Mouse (Mus musculus) olfactory bulb, adult 2 months (tissue): ENCODE results near the gene Tex44. TPM values are rescaled to one million over a fixed set of nuclear protein-coding genes. Genes with fewer than 3 reads are reported as not detected.

Experiments used
- H3K27ac ChIP-seq: fragments of 200-500 bp; 2 replicates; pipeline ENCODE4 v1.5.1; 2012; ENCODE audit warnings: low read depth, low read length; ENCODE audit not compliant: insufficient read depth
- H3K4me1 ChIP-seq: fragments of 200-500 bp; 2 replicates; pipeline ENCODE4 v1.6.1; 2012; ENCODE audit warnings: low read length; ENCODE audit not compliant: control insufficient read depth, insufficient read depth
- H3K4me3 ChIP-seq: fragments of 200-500 bp; 2 replicates; pipeline ENCODE4 v1.5.1; 2012; ENCODE audit warnings: mild to moderate bottlenecking, low read depth, low read length, moderate library complexity; ENCODE audit not compliant: insufficient read depth
- CTCF ChIP-seq: fragments of 200-500 bp; IDR thresholded peaks from 2 replicates; pipeline ENCODE4 v1.5.1; 2012; ENCODE audit warnings: low read depth, mild to moderate bottlenecking, low read length, moderate library complexity; ENCODE audit not compliant: insufficient read depth
- POLR2A ChIP-seq: fragments of 200-500 bp; IDR thresholded peaks from 2 replicates; pipeline ENCODE4 v1.6.1; 2012; ENCODE audit warnings: mild to moderate bottlenecking, low read depth, low read length, moderate library complexity; ENCODE audit not compliant: insufficient read depth
- WGBS: fragments of 180-500 bp; shearing (Covaris S2); methylation state at CpG from one replicate; pipeline ENCODE4 v1.1.7; 2018; 5-methylcytosine and 5-hydroxymethylcytosine counted together
- polyA plus RNA-seq: library from polyadenylated mRNA; stranded (reverse); fragments of >200 nt; gene quantifications from 2 replicates; pipeline ENCODE4 v1.2.4, GENCODE M21; 2012; ENCODE audit warnings: low replicate concordance; ENCODE audit not compliant: missing spikeins, insufficient read depth, insufficient read length

Tex44 gene
- polyA plus RNA-seq, 1 experiment = not detected

DNA sequence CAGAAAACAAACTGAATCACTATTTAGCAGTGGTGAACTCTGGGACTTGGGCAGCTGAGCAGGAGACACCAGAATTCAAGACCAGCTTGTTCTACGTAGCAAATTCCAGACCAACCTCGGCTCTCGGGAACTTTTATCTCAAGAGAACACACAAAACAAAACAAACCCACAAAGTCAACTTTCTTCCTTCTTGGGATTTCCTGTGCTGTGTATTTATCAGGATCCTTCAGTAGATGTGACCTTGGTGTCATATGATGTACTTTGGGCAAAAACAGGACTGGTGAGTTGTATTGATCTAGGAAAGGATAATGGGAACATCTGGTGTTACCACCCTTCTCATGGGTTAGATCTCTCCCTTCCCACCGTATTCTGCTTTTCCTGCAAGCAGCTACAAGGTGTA lies 6.6 kb downstream of the Tex44 start:
- H3K27ac ChIP-seq = no peak overlapping the region
- no peak for TF ChIP-seq CTCF
- TF ChIP-seq POLR2A = no peak
- 82% methylated on average over 4 of the region's 4 CpGs for WGBS
- H3K4me1 ChIP-seq = peaks cover 17% of the 10 kb centered on the region
- H3K4me3 ChIP-seq = no peak overlapping the region

DNA sequence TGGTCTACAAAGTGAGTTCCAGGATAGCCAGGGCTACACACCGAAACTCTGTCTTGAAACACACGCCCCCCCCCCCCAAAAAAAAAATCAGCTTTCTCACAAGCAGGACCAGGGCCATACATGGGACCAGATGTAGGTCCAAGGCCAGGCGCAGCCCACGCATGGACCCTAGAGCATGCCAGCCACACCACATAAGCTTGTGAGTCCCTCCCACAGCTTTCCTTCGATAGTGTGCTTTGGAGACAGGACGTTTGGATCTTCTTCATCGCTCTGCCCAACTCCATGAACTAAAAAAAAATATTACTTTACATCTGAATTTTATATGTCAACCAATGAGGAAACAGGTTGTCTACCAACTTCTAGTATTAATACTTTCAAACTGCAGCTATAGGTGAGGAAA lies 7.2 kb downstream of the Tex44 start:
- no peak for TF ChIP-seq POLR2A
- TF ChIP-seq CTCF = no peak
- no peak overlapping the region for H3K4me3 ChIP-seq
- 84% methylated on average over 7 of the region's 7 CpGs for WGBS
- peaks cover 17% of the 10 kb centered on the region for H3K4me1 ChIP-seq
- H3K27ac ChIP-seq = no peak overlapping the region; the same call in 1 of the 2 replicates

DNA sequence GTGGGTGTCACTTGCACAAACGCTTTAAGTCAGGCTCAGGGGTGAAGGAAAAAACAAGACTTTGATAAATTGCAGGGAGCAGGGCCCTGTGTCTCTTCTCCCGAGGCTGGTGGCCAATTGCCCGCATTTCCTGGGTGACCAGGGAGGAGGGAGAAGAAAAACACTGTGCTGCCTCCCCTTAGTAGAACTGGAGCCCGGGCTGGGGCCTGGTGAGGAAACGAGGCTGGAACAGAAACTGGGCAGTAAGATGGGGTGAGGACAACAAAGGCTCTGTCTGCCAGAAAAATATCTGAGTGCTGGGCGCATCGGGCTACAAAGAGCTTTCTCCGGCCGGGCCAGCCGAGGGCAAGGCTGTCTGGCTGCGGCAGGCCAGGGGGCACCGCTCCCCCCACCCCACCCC lies 7.9 kb downstream of the Tex44 start:
- under 1% methylated on average over 12 of the region's 12 CpGs for WGBS
- Histone ChIP-seq H3K27ac (peak overlapping the region; percentile 90), H3K4me1 (peaks cover 20% of the 10 kb centered on the region), H3K4me3 (peak overlapping the region; percentile 25)
- no peak for TF ChIP-seq CTCF
- no peak for TF ChIP-seq POLR2A

DNA sequence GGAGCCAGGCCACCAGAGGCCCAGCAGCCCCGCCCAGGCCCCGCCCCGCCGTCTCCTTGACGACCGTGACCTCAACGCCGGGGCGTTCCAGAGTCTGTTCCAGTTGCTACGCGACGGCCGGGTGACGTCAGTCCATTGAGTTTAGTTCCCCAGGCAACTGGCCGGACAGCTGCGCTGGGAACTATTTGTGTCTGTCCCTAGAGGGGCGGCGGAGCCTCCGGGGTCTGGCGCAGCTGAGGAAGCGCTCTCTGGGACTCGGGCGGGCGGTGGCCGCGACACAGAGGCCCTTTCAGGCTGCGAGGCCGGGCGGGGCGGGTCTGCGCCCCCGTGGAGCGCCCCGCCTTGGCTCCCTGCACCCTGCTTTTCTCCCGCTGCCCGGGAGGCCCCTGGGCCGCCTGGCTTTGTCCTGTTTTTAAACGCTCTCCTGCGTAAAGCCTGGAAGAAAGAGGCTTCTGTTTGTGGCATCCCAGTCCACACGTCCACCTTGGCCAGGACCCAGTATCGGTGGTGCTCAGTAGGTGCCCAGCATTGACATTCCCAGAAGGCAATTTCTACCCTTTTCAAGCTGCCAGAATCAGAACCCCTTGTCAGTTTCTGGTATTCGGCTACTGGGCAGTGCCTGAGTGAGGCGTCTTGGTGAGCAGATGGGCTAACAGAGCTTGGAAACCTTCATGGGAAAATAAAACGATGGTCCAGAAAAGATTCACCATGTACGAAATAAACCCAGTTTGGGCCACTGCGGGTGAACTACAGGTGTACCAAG lies 8.5 kb downstream of the Tex44 start:
- TF ChIP-seq CTCF = no peak
- peak; percentile 80 for TF ChIP-seq POLR2A
- WGBS = 1% methylated on average over 45 of the region's 46 CpGs
- Histone ChIP-seq H3K4me3 (peak overlapping the region; percentile 50), H3K4me1 (peaks cover 23% of the 10 kb centered on the region), H3K27ac (peak overlapping the region; percentile 100)

DNA sequence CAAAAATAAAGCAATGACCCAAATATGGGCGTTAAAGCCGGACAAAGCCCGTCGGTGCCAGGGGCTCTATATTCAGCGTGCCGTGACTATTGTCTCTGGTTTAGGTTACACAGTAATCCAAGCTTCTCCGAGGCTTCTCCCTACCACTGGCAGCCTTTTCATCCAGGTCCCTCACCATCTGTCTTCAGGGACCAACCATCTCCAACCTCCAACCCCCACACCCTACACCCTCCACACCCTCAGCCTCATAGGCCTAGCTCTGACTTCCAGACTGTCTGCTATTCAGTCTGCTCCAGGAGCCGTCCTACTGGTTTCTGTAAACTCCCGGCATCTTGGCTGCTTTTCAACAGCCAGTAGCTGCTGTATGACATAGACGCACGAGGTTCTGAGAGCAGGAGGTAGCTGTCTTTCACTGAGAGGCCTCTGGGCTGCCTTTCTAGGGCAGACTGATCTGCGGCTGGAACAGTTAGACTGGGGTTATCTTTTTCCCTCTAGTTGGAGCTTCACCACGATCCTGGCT lies 9.2 kb downstream of the Tex44 start:
- TF ChIP-seq POLR2A (no peak), CTCF (no peak)
- Histone ChIP-seq H3K27ac (peak overlapping the region; percentile 100), H3K4me1 (peaks cover 27% of the 10 kb centered on the region), H3K4me3 (no peak overlapping the region)
- WGBS = 15% methylated on average over 13 of the region's 13 CpGs

DNA sequence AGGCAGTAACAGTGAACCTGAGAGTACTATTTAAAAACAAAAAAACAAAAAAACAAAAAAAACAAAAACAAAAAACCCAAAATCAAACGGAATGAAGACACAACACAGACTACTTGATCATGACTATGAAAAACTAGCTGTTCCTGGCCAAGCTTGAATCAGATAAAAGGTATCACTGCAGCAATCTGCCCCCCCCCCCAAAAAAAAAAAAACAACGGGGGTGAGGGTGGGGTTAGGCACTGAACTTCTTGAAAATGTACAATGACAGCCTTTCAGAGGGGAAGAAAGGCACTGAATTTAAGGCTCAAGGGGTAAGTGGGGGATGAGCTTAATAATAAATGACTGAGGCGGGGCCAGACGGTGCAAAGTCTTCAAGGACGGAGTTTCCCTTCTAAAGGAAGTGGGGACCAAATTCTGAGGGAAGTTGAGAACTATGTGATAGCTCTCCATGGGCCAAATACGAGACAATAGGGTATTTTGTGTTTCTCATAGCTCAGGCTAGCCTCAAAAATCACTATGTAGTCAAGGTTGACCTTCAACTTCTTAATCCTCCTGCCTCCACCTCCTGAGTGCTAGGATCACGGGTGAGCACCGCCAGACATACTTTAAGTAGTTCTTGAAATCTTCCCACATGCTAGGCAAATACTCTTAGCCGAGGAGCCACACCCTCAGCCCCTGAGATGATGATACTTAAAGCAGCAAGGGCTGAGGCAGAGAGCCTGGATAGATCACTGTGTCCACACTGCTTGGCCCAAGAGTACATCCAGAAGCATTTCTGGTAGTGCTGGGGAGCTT lies 11.3 kb downstream of the Tex44 start:
- 72% methylated on average over 9 of the region's 9 CpGs for WGBS
- Histone ChIP-seq H3K27ac (no peak overlapping the region), H3K4me1 (peaks cover 43% of the 10 kb centered on the region), H3K4me3 (no peak overlapping the region)
- no peak for TF ChIP-seq POLR2A
- no peak for TF ChIP-seq CTCF

DNA sequence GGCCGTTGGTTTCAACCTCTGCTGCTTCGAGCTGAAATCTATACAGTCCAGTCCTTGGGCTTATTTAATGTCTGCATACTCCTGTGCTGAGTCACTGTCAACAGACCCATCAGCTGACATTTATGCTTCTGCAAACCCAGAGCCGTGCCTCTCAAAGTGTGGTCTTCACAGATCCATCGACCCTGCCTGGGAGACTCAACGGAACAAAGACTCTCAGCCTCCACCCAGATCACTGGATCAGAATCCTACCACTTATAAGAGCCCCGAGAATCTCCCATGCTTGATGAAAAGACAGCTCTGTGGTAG lies 11.8 kb downstream of the Tex44 start:
- TF ChIP-seq POLR2A (no peak), CTCF (no peak)
- 76% methylated on average over 6 of the region's 6 CpGs for WGBS
- Histone ChIP-seq H3K27ac (no peak overlapping the region), H3K4me3 (no peak overlapping the region), H3K4me1 (peaks cover 46% of the 10 kb centered on the region)

DNA sequence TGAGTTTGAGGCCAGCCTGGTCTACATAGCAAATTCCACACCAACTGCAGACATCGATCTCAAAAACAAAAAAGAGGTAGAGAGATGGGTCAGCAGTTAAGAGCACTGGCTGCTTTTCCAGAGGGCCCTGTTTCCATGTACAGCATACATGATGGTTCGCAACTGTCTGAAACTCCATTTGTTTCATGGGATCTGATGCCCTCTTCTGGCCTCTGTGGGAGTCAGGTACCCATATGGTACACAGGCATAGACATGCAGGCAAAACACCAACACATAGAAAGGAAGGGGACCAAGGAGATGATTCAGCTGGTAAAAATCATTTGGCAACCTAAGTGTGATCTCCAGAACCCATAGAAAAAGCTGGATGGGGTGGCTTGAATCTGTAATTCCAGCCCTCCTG lies 12.4 kb downstream of the Tex44 start:
- H3K4me1 ChIP-seq = peaks cover 51% of the 10 kb centered on the region
- no peak overlapping the region for H3K4me3 ChIP-seq
- TF ChIP-seq CTCF = no peak
- no peak for TF ChIP-seq POLR2A
- WGBS = 83% methylated on average over 2 of the region's 2 CpGs
- no peak overlapping the region for H3K27ac ChIP-seq
